Mouse (Mus musculus): ENCODE measurements around the gene Tpx2.

Gene Tpx2

DNA sequence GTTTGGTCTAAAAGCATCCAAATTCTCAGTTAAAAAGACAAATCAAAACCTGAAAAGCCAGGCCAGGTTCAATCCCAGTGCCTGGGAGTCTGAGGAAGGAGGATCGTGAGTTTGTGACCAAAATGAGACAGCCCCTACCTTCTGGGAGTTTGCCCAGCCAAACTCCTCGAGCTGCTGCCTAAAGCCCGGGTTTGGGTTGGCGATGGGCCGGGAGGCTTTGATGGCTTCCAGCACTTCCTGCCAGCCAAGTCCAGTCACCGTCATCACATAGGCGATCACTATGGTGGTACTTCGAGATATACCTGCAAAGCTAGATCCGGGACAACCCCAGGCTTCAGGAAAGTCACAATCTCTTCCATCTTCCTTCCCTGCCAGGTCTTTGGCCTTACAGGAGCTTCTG lies 96.2 kb downstream of the Tpx2 start:
- DNase-seq (ENCODE audit: low read depth): no peak

All from c-Kit-positive CD71-negative TER-119-negative erythroid progenitor cells, embryonic 14.5 days (primary cell).